Mouse (Mus musculus) layer of hippocampus, adult 18-20 months (tissue): ENCODE data around the gene Gtsf1. TPM values are rescaled to one million over a fixed set of nuclear protein-coding genes. Genes with fewer than 3 reads are reported as not detected.
"Not testable (repeated sequence)": the region's sequence is repeated elsewhere in the genome, so short reads cannot be mapped to it uniquely, and the experiment has no call there.

Experiments
- DNase-seq, 2 experiments: peaks; one replicate each; pipeline ENCODE4 v3.0.0; 2022; ENCODE audit warnings: low spot score in 2 of 2
- long read RNA-seq: library from polyadenylated mRNA; stranded (forward); transcript quantifications from one replicate; pipeline ENCODE4 v2.0.0, GENCODE M21; 2021
- total RNA-seq, 2 experiments: library from RNA; stranded (reverse); gene quantifications; 2 replicates each; pipeline ENCODE4 v1.2.3; 2021

Gtsf1 gene
- not detected for total RNA-seq
- long read RNA-seq, partial matches to known transcripts: 0 of 9 reads
- long read RNA-seq, other reads (novel, unspliced or antisense): 9 of 9 reads

DNA sequence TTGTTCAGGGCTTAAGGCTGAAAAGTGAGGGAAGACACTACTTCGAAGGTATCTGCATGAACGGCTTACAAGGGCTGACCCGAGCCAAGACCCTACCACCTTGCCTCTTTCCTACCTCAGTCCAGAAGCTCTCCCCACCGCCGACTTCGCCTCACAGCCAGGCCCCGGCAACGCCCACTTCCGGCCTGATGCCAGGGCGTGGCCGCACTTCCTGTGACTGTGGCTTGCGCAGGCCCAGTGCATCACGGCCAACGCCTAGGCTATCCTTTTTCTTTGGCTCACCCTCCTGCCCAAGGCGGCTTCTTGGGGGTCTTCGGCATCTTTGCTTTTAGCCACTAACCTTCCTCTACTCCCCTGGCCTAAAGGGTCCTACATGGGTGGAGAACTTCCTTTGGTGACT is at the start of gene Gtsf1:
Gtsf1 (minus strand) TSS at position 230 of the 400 bp plus-strand sequence.
- DNase-seq: no peak

DNA sequence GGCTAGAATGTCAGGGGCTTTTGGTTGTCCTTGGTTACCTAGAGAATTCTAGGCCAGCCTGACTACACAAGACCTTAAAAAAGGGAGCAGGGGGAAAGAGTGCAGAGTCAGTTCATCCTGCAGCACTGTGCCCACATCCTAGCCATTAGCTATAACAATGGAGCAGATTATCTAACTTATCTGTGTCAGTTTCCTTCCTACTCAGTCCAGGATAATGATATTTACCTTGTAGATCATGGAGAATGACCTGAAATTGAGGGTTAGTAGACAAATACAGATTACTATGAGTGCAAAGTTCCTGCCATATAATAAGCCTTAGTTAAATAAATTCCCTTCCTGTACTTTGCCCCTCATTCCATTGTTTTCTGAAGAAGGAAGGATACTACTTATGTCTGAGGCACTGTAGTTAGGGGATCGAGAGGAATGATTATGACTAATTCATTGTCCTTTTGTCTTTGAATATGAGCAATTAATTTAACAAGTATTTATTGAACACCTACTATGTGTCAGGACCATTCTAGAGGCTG is 48.9 kb upstream of the Gtsf1 start:
- no peak for DNase-seq

DNA sequence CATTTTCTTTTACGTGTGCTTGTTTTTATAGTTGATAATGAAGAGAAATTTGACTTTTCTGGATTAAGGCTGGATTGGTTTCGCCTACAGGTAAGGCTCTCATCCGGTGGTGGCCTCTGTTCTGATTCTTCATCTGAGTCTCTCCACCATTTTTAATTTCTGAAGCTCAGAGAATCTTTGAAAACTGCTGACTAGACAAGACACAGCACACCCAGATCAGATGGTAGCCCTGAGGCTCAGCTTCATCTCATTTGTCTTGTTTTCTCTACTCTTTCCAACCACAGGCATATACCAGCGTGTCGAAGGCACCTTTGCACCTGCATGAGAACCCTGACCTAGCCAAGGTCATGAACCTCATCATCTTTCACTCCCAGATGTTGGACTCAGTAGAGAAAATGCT is 43.5 kb upstream of the Gtsf1 start:
- no peak for DNase-seq

DNA sequence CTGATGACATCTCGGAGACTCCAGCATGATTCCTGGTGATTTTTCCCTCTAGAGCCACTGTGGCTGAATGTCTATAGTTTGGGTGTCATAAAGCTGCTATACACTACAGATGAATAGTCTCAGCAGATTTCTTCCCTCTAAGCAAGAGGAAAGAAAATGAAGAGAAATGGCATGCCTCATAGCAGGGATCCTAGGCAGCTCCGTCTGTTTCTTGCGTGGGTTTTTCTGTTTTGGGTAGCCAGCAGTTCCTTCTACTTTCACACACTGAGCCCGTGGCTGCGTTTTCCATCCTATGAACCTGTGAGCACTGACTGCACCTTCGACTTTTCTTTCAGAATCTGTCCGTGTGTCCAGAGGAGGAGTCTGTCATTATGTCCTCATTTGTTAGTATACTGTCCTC is 42.9 kb upstream of the Gtsf1 start:
- peak in 1 of 2 experiments; percentile 17 for DNase-seq

DNA sequence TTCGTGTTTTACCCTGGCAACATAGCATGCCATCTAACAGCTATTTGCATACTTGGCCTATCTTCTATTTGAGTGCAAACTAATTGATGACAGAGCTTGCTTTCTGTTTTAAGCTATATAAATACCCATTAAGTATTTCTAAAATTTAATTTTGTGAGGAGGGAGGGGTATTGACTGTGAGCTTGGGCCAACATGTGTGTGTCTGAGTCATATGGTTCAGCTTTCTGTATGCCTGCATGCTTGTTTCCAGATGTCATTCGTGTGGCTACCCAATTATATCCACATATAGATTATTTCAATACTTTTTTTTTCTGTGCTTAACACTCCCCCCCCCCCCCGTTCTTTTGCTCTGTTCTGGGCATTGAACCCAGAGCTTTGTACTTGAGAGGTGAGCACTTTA is 42.0 kb upstream of the Gtsf1 start:
- DNase-seq: no peak

DNA sequence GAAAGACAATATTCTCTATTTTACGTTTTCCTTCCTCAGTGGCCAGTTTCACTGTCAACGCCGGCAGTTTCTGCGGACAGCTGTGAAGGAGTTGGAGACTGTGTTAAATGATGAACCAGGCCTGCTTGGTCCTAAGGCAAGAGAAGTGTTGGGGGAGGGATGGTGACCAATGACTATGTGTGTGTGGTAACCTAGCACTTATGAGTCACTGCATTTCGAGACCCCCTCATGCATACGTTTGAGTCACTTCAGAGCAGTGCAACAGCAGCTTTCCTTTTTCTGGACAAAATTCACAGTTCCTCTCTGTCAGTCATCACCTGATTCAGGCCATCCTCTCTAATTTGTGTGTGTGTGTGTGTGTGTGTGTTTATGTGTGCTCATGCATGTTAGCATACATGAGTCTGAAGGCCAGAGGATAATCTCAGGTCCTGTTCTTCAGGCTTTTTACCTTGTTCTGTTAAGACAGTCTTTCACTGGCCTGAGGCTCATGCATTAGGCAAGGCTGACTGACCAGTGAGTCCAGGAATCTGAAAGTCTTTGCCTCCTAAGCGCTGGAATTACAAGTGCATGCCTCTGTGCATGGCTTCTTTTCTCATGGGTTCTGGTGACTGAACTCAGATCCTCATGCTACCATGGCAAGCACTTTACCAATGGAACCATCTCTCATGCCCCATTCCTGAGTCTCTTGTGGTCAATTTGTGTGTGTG is 41.4 kb upstream of the Gtsf1 start:
- DNase-seq: no peak

DNA sequence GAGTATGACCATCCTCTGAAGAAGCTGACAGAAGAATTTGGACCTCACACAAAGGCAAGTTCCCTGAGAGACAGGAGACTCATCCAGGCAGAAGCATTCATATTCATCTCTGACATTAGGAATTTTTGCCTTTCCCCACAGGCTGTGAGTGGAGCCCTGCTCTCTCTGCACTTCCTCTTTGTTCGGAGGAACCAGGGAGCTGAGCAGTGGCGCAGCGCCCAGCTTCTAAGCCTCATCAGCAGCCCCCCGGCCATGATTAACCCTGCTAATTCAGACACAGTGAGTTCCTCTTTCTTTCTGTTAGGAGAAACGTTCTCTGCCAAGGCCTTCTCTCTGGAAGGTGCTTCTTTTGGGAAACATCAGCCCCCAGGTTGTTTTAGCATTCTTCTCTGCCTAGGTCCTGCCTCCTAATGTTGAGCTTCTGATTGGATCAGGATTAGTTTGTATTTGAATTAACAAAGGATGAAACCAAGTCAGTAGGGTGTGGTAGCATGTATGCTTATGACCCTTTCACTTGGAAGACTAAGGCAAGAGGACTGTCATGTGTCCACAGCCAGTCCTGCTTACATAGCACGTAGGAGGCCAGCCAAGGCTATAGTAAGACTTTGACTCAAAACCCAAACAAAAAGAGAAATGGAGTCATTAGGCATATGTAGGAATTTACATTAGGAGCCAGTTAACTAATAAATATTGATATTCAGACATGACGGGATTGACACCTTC is 32.4 kb upstream of the Gtsf1 start:
- DNase-seq: no peak

DNA sequence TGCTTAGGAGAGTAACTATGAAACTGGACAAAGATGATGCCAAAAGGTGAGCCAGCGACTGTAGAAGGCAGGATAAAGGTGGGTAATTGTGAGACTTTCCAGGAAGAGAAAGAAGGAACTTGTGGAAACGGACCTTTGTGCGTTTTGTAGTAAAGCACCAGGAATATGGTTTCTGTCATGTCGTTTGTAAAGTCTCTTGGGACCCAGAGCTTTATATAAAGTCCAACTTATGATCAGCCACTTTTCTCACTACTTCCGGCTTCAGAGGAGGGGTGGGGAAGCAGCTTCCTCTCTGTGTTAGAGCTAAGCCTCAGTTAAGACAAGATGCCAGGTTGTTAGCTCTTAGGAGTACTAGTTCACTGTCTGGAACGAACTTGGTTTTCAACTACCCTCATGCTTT is 24.2 kb upstream of the Gtsf1 start:
- DNase-seq: no peak

DNA sequence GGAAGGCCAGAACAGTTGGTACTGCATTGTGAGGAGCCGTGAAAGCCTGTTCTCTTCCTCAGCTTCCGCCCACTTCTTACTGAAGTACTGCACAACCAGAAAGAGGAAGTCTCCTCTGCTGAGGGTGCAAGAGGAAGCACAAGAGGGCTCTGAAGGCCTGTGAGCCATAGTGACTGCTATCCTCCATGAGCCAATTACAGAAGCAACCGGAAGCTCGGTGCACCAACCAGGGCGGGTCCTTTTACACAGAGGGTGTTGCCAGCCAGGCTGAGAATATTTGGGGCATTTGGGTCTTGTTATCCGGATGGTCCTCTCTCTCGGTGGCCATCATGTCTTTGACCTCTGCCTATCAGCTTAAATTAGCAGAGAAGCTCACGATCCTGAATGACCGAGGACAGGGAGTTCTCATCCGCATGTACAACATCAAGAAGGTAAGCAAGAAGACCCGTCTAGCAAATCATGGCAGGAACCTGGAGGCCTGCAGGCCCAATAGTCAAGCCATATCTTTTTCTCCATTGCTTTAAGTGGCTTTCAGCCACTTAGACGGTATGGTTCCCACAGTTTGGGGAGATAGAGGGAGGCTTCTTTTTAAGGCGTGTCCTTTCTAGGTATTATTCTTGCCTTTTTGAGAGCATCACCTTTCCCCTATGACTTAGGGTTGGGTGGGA is 23.4 kb upstream of the Gtsf1 start, which contains the start of gene Nckap1l:
Nckap1l (plus strand) TSS at position 244 of the 668 bp plus-strand sequence.
- peak; percentile 1 to 21 for DNase-seq

DNA sequence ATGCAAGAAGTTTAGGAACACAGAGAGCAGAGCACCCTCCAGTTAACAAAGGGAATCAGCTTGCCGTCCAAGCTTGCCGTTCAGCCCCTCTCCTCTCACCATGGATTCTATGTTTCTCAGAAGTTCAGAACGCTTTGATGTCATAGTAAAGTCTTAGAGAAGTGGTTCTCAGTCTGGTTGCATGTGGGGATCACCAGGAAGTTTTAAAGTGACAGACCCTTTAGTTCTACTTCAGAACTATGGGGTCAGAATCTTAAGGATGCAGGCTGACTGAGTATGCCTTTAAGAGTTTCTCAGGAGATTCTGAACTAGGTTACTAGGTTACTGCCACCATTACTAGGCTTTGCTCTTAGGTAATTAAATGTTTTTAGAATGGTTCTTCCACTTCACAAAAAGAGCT is 18.1 kb upstream of the Gtsf1 start, which contains the start of gene Gtsf2:
Gtsf2 (minus strand) TSS at position 101 of the 400 bp plus-strand sequence.
- DNase-seq: no peak

DNA sequence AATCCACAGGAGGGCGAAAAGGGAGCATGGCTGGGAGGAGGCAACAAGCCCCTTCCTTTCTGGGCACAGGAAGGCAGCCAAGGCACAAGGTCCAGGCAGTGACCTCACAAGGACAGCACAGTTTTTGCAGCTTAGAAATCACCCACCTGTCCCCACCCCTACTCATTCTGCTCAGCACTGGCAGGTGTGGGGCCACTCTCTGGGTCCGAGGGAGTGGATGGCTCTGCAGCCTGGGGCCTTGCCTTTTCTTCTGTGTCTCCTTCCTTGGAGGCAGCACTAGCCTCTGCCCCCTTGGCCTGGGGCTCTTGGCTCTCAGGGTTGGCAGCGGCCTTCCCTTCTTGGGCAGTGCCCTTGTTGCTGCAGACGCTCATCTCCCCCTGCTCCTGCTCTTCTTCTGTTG is 15.7 kb upstream of the Gtsf1 start:
- DNase-seq: not testable (repeated sequence)

DNA sequence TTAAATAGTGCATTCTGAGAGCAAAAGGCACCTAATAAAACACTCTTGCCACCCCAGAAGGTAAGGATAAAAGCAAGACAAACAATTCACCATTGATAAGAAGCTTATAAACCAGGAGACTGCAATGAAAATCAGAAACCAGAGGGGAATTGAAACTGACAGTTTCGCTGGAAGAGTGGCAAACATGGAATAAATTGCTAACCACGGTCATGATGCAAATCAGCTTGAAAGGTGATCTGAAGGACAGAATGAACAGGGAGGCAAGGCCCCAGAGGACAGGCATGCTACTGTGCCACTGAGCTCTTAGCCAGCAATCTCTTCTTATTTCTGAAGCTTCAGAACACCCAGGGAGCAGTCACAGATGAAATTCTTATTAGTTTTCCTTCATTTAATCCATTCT is 3.3 kb downstream of the Gtsf1 start:
- no peak for DNase-seq

DNA sequence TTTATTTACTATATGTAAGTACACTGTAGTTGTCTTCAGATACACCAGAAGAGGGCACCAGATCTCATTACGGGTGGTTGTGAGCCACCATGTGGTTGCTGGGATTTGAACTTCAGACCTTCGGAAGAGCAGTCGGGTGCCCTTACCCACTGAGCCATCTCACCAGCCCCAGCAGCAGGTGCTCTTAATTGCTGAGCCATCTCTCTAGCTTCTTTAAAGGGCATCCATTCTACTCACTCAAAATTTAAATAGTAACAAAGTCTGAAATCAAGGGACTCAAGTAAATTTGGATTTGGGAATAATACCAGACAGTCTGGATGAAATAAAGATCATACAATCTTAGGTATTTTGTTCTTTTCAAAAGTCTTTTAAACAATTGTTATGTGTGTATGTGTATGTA is 24.7 kb downstream of the Gtsf1 start:
- not testable (repeated sequence) for DNase-seq

DNA sequence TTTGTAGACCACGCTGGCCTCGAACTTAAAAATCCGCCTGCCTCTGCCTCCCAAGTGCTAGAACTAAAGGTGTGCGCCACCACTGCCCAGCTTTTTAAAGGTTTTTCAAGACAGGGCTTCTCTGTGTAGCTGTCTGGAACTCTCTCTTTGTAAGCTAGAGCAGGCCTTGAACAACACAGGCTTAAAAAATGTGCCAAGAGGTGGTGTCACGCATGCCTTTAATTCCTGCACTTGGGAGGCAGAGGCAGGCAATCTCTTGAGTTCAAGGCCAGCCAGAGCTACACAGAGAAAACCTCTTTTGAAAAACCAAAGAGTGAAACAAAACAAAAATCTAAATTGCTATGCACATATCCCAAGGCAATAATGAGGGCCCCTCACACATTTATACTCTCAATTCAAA is 28.9 kb downstream of the Gtsf1 start:
- DNase-seq: no peak

DNA sequence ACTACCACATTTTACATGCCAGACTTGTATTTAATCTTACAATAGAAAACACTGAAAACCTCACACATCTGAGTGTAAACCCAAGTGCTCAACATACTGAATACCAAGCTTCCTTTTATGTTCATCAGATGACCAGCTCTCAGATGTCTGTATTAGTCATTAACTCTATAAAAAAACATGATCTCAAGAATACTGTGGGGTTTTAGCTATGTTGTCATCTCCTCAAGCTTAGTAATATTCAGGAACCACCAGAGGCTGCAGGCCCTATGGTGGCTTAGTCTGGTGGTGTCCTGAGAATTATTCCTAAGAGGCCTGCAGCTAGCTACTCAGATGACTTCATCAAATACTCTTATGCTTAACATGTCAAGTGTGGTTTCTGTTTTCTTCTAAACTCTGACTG is 36.7 kb downstream of the Gtsf1 start:
- no peak for DNase-seq

DNA sequence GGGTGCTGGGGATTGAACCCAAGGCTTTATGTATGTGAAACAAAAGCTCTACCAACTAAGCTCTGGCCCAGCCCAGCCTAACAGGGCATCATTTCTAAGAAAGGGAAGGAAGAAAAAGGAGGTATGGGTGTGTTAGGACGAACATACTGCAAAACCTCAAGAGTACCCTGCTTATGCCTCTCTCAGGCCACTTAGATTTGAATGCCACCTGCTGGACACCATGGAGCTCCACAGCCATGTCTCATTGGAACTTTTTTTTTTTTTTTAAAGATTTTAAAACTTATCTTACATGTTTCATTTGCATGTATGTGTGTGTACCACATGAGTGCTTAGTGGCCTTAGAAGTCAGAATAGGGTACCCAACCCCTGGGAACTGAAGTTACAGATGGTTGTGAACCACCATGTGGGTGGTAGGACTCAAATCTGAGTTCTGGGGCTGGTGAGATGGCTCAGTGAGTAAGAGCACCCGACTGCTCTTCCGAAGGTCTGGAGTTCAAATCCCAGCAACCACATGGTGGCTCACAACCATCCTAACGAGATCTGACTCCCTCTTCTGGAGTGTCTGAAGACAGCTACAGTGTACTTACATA is 41.6 kb downstream of the Gtsf1 start:
- no peak for DNase-seq

DNA sequence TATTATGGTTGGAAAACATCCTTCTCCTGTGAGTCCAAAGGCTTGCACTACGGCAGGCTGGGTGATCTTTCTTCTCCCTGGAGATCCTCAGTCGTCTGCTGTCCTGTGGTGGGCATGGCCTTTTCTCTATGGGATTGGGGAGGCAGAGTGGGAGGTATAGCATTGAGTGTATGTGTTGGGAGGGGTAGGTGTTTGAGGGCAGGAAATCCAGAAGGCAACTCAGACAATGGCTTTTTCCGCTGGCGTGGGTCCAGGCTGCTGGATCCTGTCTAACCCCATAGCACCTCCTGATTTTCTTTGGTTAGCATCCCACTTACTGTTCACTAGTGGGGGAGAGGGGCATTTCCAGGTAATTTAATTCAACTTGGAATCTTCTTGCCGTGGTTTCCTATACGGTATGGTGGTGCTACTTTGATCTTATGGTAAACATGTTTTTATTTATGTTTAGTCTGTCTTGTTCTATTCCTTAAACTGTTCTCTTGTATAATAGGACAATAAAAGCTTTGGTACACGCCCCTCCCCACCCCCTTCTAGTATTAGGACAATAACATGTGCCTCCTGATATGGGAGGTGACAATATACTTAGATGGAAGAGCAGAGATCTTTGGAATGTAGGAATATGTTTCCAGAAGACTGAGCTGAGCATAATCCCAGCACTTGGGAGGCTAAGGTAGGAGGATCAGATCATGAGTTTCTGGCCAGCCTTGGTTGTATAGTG is 46.3 kb downstream of the Gtsf1 start:
- no peak for DNase-seq

DNA sequence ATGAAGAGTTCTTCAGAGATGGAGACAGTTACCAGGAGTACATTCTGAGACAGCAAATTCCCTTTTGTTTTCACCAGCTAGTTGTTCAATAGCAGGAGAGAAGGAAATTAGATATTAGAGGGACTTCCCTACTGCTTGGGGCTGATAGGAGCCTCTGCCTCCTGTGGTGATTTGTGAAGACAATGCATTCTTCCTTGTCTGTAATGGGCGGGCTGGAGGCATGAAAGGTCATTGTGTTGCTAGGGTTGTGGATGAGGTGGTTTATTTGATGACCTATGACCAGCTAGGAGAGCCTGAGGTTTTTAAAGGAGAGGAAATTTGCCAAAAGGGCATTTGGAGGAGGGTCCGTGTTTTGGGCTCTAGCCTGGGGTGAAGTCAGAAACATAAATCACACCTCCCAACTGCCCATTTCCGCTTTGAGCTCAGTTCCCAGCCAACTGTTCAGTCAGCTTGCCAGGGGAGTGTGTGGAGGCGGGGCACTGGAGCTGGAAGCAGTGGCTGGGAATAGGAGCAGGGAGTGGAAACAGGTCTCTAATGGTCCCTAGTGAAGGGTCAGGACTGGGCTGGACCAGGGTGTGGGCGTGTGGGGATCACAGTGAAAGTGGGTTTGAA is 47.4 kb downstream of the Gtsf1 start:
- no peak for DNase-seq

DNA sequence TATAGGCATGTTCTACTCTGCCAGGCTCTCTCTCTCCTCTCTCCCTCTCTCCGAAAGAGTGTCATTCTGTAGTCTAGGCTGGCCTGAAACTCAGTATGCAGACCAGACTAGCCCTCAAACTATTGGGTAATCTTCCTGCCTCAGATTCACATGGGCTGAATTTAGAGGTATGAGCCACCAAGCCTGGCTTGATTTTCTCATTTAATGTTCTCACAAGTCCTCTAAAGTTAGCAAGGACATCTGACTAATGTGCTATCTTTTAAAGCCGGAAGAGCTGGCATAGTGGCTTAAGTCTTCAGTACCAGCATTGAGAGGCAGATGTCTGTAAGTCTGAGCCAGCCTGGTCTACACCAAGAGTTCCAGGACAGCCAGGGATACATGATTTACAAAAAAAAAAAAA is 48.2 kb downstream of the Gtsf1 start:
- no peak for DNase-seq

DNA sequence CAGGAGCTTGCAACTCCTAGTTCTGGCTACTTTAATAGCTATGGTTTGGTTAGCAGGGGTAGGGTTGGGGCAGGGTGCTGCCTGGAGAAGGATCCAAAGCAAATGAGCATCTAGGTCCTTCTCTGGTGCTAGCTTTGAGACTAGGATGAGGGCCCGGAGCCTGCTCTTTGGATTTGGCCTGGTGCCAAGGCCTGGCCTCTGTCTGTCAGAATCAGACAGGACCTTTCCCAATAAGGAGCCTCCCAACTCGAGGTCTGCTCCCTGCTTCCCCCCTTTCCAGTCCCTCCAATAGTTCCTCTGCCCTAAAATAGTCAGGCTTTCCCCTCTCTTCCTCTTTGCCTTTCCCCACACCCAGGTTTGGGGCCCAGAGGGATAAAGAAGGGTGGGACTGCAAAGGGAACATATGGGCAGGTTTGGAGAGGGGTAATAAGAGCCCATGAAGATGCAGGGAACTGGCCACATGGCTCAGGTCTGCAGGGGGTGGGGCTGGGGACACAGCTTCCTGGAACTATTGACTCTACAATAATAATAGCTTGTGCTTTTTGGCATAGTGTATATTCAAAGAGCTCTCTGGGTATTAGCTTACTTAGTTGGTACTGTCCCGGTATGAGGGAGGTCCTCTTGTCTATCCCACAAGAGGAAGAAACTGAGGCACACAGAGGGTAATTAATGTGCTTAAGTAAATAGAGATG is 51.5 kb downstream of the Gtsf1 start:
- DNase-seq: no peak
